Mouse (Mus musculus): ENCODE measurements around the gene Srsf2. TPM values are rescaled to one million over a fixed set of nuclear protein-coding genes. Genes with fewer than 3 reads are reported as not detected.

Gene Srsf2
- total RNA-seq, 1 experiment: 361 TPM

- no peak overlapping the region for H3K4me3 ChIP-seq (ENCODE audit: insufficient read depth in 1 of 2, low read depth in 1 of 2, low read length in 2 of 2, poor library complexity in 1 of 2, severe bottlenecking in 1 of 2)
- no peaks in the 10 kb centered on the region for H3K36me3 ChIP-seq (ENCODE audit: control insufficient read depth, insufficient read depth, low read length, poor library complexity, severe bottlenecking)
- DNase-seq (ENCODE audit: low read depth, low spot score): no peak
- H3K9me3 ChIP-seq (ENCODE audit: control insufficient read depth, insufficient read depth, low read depth, low read length): no peaks in the 10 kb centered on the region
- no peak overlapping the region for H3K9ac ChIP-seq (ENCODE audit: insufficient read depth, low read depth, low read length, poor library complexity, severe bottlenecking)
- no peak overlapping the region for H3K27ac ChIP-seq (ENCODE audit: insufficient read depth, low read depth, low read length, poor library complexity, severe bottlenecking)
- TF ChIP-seq HCFC1 (IDR thresholded peaks at IDR 0.05; ENCODE audit: borderline replicate concordance, insufficient read depth, low read length) (no peak), MAFK (IDR thresholded peaks at IDR 0.05; ENCODE audit: insufficient read depth, low read depth, low read length) (no peak), ZC3H11A (IDR thresholded peaks at IDR 0.05; ENCODE audit: borderline replicate concordance, low read depth, low read length) (no peak)
- in situ Hi-C loops (cut with MboI; ENCODE audit: low sequenced_read_pairs in 2 of 2, unreplicated experiment in 2 of 2): loop anchor here in 1 of 2 experiments (25.0 kb wide), 1 partner anchor 165 kb away; the partner anchor contains the start of gene Rhbdf2
- H3K4me1 ChIP-seq (ENCODE audit: control insufficient read depth in 2 of 2, insufficient read depth in 2 of 2, low read length in 2 of 2, poor library complexity in 1 of 2): peaks cover 0 to 2% of the 10 kb centered on the region in 2 experiments; a peak in 1 of 4 replicates
Measured at GRCm38 (mm10) chr11:116802709-116803108, 50.2 kb downstream of the Srsf2 start.

- H3K36me3 ChIP-seq (ENCODE audit: control insufficient read depth, insufficient read depth, low read length, poor library complexity, severe bottlenecking): no peaks in the 10 kb centered on the region
- H3K27ac ChIP-seq (ENCODE audit: insufficient read depth, low read depth, low read length, poor library complexity, severe bottlenecking): no peak overlapping the region
- TF ChIP-seq CHD2 (IDR thresholded peaks at IDR 0.05; ENCODE audit: low read depth, low read length): no peak
- TF ChIP-seq HCFC1 (IDR thresholded peaks at IDR 0.05; ENCODE audit: borderline replicate concordance, insufficient read depth, low read length): no peak
- no peak for TF ChIP-seq ZNF384 (IDR thresholded peaks at IDR 0.05; ENCODE audit: low read depth, low read length)
- no peak for TF ChIP-seq MAFK (IDR thresholded peaks at IDR 0.05; ENCODE audit: insufficient read depth, low read depth, low read length)
- TF ChIP-seq ZC3H11A (IDR thresholded peaks at IDR 0.05; ENCODE audit: borderline replicate concordance, low read depth, low read length): no peak
- peaks cover 0 to 2% of the 10 kb centered on the region in 2 experiments; a peak in 1 of 4 replicates for H3K4me1 ChIP-seq (ENCODE audit: control insufficient read depth in 2 of 2, insufficient read depth in 2 of 2, low read length in 2 of 2, poor library complexity in 1 of 2)
- H3K9me3 ChIP-seq (ENCODE audit: control insufficient read depth, insufficient read depth, low read depth, low read length): no peaks in the 10 kb centered on the region
- no peak overlapping the region for H3K9ac ChIP-seq (ENCODE audit: insufficient read depth, low read depth, low read length, poor library complexity, severe bottlenecking)
- in situ Hi-C loops (cut with MboI; ENCODE audit: low sequenced_read_pairs in 2 of 2, unreplicated experiment in 2 of 2): loop anchor here in 1 of 2 experiments (25.0 kb wide), 1 partner anchor 164 kb away; the partner anchor contains the start of gene Rhbdf2
- DNase-seq (ENCODE audit: low read depth, low spot score): no peak
- no peak overlapping the region for H3K4me3 ChIP-seq (ENCODE audit: insufficient read depth in 1 of 2, low read depth in 1 of 2, low read length in 2 of 2, poor library complexity in 1 of 2, severe bottlenecking in 1 of 2)
Measured at GRCm38 (mm10) chr11:116801106-116801505, 51.8 kb downstream of the Srsf2 start.

Other genes starting within 250 kb of the Srsf2 start
- 29.3 and 53.8 TPM in 2 replicates for gene Rhbdf2, start 226.1 kb downstream of the Srsf2 start, total RNA-seq (2012; rRNA removed)
- 2.0 and 2.2 TPM in 2 replicates for gene Prcd, start 199.6 kb downstream of the Srsf2 start, total RNA-seq (2012; rRNA removed)
- gene Cygb, start 198.8 kb downstream of the Srsf2 start, total RNA-seq (2012; rRNA removed): 0.37 and 0.40 TPM in 2 replicates
- gene St6galnac1, start 77.6 kb downstream of the Srsf2 start, total RNA-seq (2012; rRNA removed): not detected in 2 replicates
- gene Mxra7, start 25.0 kb downstream of the Srsf2 start, total RNA-seq (2012; rRNA removed): 5.8 and 9.4 TPM in 2 replicates
- 34.4 and 36.6 TPM in 2 replicates for gene Mettl23, start 9.8 kb downstream of the Srsf2 start, total RNA-seq (2012; rRNA removed)
- gene Jmjd6, start 9.6 kb downstream of the Srsf2 start, total RNA-seq (2012; rRNA removed): 78.1 and 80.8 TPM in 2 replicates
- gene Mfsd11, start 654 bp downstream of the Srsf2 start, total RNA-seq (2012; rRNA removed): 21.5 and 26.5 TPM in 2 replicates
- 7.1 and 10.1 TPM in 2 replicates for gene Mgat5b, start 65.8 kb upstream of the Srsf2 start, total RNA-seq (2012; rRNA removed)

Measured in ES-E14 (cell line).